Mouse (Mus musculus) CD4-positive, CD25-positive, alpha-beta regulatory T cell, adult 4 months (primary cell): ENCODE measurements around the gene Olfr10. TPM values are rescaled to one million over a fixed set of nuclear protein-coding genes. Genes with fewer than 3 reads are reported as not detected.

Experiments
- ATAC-seq: one replicate; pipeline ENCODE4 v1.8.0; 2017
- polyA plus RNA-seq, 2 experiments: library from polyadenylated mRNA; unstranded; fragments of 100-300 nt; shearing (Covaris generic); gene quantifications; one replicate each; pipeline ENCODE4 v1.2.1; 2017

Olfr10 gene
- polyA plus RNA-seq, 2 experiments from 2014 or later: not detected

- no peak for ATAC-seq
Observed at GRCm38 (mm10) chr11:49329686-49330085, 25.1 kb downstream of the Olfr10 start.

GRCm38 (mm10) chr11:49334888-49335287 is 30.3 kb downstream of the Olfr10 start, which contains the start of gene Olfr1390:
TSS of gene Olfr1390 (plus strand) at chr11:49335188.
- ATAC-seq: no peak

- ATAC-seq: no peak
Observed at GRCm38 (mm10) chr11:49337150-49337832, 32.8 kb downstream of the Olfr10 start.

Other genes starting within 250 kb of the Olfr10 start
- 100 to 1,000 TPM; 424 to 495 TPM for gene Tgtp2, start 240.5 kb upstream of the Olfr10 start, polyA plus RNA-seq
- gene Ifi47, start 228.2 kb upstream of the Olfr10 start, polyA plus RNA-seq: 100 to 1,000 TPM; 473 to 495 TPM
- under 1 TPM; 0.35 to 0.47 TPM for gene Olfr1396, start 189.9 kb upstream of the Olfr10 start, polyA plus RNA-seq
- gene Olfr1395, start 162.5 kb upstream of the Olfr10 start, polyA plus RNA-seq: not detected
- not detected for gene Olfr1394, start 150.4 kb upstream of the Olfr10 start, polyA plus RNA-seq
- under 1 TPM in 1 of 2 experiments, not detected in 1; 0.35 TPM for gene Btnl9, start 117.6 kb upstream of the Olfr10 start, polyA plus RNA-seq
- gene Zfp62, start 101.4 kb upstream of the Olfr10 start, polyA plus RNA-seq: 10 to 100 TPM; 60.2 to 62.0 TPM
- 100 to 1,000 TPM in 1 of 2 experiments, 10 to 100 TPM in 1; 70.9 to 106 TPM for gene Mgat1, start 60.5 kb upstream of the Olfr10 start, polyA plus RNA-seq
- under 1 TPM in 1 of 2 experiments, not detected in 1; 0.28 TPM for gene Olfr1393, start 26.4 kb upstream of the Olfr10 start, polyA plus RNA-seq
- gene Olfr1392, start 19.5 kb upstream of the Olfr10 start, polyA plus RNA-seq: not detected
- not detected for gene Olfr1391, start 18.0 kb downstream of the Olfr10 start, polyA plus RNA-seq
- gene Olfr1390, start 30.4 kb downstream of the Olfr10 start, polyA plus RNA-seq: not detected
- gene Olfr1389, start 118.3 kb downstream of the Olfr10 start, polyA plus RNA-seq: not detected
- not detected for gene Olfr1388, start 131.9 kb downstream of the Olfr10 start, polyA plus RNA-seq
- gene Olfr1387, start 150.6 kb downstream of the Olfr10 start, polyA plus RNA-seq: not detected
- gene Olfr1386, start 160.3 kb downstream of the Olfr10 start, polyA plus RNA-seq: not detected
- gene Olfr1385, start 184.3 kb downstream of the Olfr10 start, polyA plus RNA-seq: not detected
- gene Olfr1384, start 202.0 kb downstream of the Olfr10 start, polyA plus RNA-seq: not detected
- gene Olfr1383, start 214.9 kb downstream of the Olfr10 start, polyA plus RNA-seq: not detected
- not detected for gene Olfr1382, start 223.5 kb downstream of the Olfr10 start, polyA plus RNA-seq
- under 1 TPM in 1 of 2 experiments, not detected in 1; 0.08 TPM for gene Olfr1381, start 238.7 kb downstream of the Olfr10 start, polyA plus RNA-seq